Mouse (Mus musculus) layer of hippocampus, postnatal 14 days (tissue): ENCODE data around the gene Tmem8b. TPM values are rescaled to one million over a fixed set of nuclear protein-coding genes. Genes with fewer than 3 reads are reported as not detected.

Experiments used
- microRNA-seq, 2 experiments: library from miRNA; unstranded; fragments of <30 nt; microRNA quantifications; one replicate each; pipeline ENCODE4 v1.2.0; 2021
- total RNA-seq, 2 experiments: library from RNA; stranded (reverse); gene quantifications; 2 replicates each; pipeline ENCODE4 v1.2.3; 2021

The Tmem8b gene
- total RNA-seq, 2 experiments from 2014 or later, result 55.8 to 57.6 TPM

Small RNA genes lying within 50 kb of the gene (microRNA-seq; reads per million reads assigned to microRNA genes)
- 0 to 0.23 reads per million in 2 experiments for gene Gm25262

Other genes with a start within 250 kb of the Tmem8b start
- 1 to 10 TPM in 1 of 2 experiments, under 1 TPM in 1; 0.76 to 2.4 TPM for gene Fam166b, start 239.8 kb upstream of the Tmem8b start, total RNA-seq
- gene Tesk1, start 227.0 kb upstream of the Tmem8b start, total RNA-seq, result 10 to 100 TPM; 63.0 to 64.4 TPM
- not detected for gene Cd72, start 214.3 kb upstream of the Tmem8b start, total RNA-seq
- not detected for gene Sit1, start 185.2 kb upstream of the Tmem8b start, total RNA-seq
- gene Ccdc107, start 176.1 kb upstream of the Tmem8b start, total RNA-seq, result 10 to 100 TPM; 26.0 to 28.3 TPM
- gene Arhgef39, start 169.3 kb upstream of the Tmem8b start, total RNA-seq, result 1 to 10 TPM in 1 of 2 experiments, under 1 TPM in 1; 0.74 to 1.2 TPM
- gene Car9, start 162.0 kb upstream of the Tmem8b start, total RNA-seq, result not detected
- 1 to 10 TPM; 6.2 to 8.1 TPM for gene Tpm2, start 145.2 kb upstream of the Tmem8b start, total RNA-seq
- gene Creb3, start 106.6 kb upstream of the Tmem8b start, total RNA-seq, result 10 to 100 TPM; 74.0 TPM
- 10 to 100 TPM; 46.0 to 52.1 TPM for gene Tln1, start 106.3 kb upstream of the Tmem8b start, total RNA-seq
- 10 to 100 TPM; 44.5 to 55.8 TPM for gene Rgp1, start 90.3 kb upstream of the Tmem8b start, total RNA-seq
- 10 to 100 TPM; 56.1 to 60.6 TPM for gene Gba2, start 90.1 kb upstream of the Tmem8b start, total RNA-seq
- gene Msmp, start 84.5 kb upstream of the Tmem8b start, total RNA-seq, result not detected
- gene Npr2, start 37.0 kb upstream of the Tmem8b start, total RNA-seq, result 10 to 100 TPM; 46.9 to 50.0 TPM
- 1 to 10 TPM in 1 of 2 experiments, under 1 TPM in 1; 0.98 to 2.3 TPM for gene Spag8, start 15.4 kb upstream of the Tmem8b start, total RNA-seq
- 10 to 100 TPM; 33.1 to 37.8 TPM for gene Hint2, start 12.5 kb upstream of the Tmem8b start, total RNA-seq
- 1 to 10 TPM; 1.2 TPM for gene Fam221b, start 174 bp downstream of the Tmem8b start, total RNA-seq
- not detected for gene Olfr70, start 31.8 kb downstream of the Tmem8b start, total RNA-seq
- not detected for gene Olfr71, start 41.3 kb downstream of the Tmem8b start, total RNA-seq
- 1 to 10 TPM in 1 of 2 experiments, under 1 TPM in 1; 0.52 to 1.5 TPM for gene Hrct1, start 58.2 kb downstream of the Tmem8b start, total RNA-seq
- gene Spaar, start 61.1 kb downstream of the Tmem8b start, total RNA-seq, result under 1 TPM; 0.38 to 0.53 TPM
- not detected for gene Olfr159, start 102.0 kb downstream of the Tmem8b start, total RNA-seq
- not detected for gene Olfr156, start 154.9 kb downstream of the Tmem8b start, total RNA-seq
- not detected for gene Olfr157, start 171.2 kb downstream of the Tmem8b start, total RNA-seq
- gene Olfr155, start 182.6 kb downstream of the Tmem8b start, total RNA-seq, result not detected
- 1 to 10 TPM; 5.9 to 6.5 TPM for gene Reck, start 206.6 kb downstream of the Tmem8b start, total RNA-seq